Mouse (Mus musculus) B cell, adult 62 days (primary cell): Measurements from ENCODE around the gene Trarg1. TPM values are rescaled to one million over a fixed set of nuclear protein-coding genes. Genes with fewer than 3 reads are reported as not detected.

Experiments
- total RNA-seq: library from RNA; stranded (reverse); gene quantifications from 4 replicates; pipeline ENCODE4 v1.2.4, GENCODE M21; 2023

Trarg1 gene
- not detected in 4 replicates for total RNA-seq

GRCm38 (mm10) chr11:76679508-76679907 lies at the start of gene Trarg1:
Gene Trarg1, plus strand, starts transcription at chr11:76679808.

GRCm38 (mm10) chr11:76671871-76672475 lies 7.6 kb upstream of the Trarg1 start, which contains the start of gene Bhlha9:
Gene Bhlha9, plus strand, starts transcription at chr11:76672470.

Other genes starting within 250 kb of the Trarg1 start
- 23.6 to 30.3 TPM (median 27.0 TPM) in 4 replicates for gene Abr, start 57.5 kb upstream of the Trarg1 start, total RNA-seq
- not detected in 4 replicates for gene Bhlha9, start 7.3 kb upstream of the Trarg1 start, total RNA-seq
- 38.3 to 53.1 TPM (median 45.4 TPM) in 4 replicates for gene Gosr1, start 83.8 kb downstream of the Trarg1 start, total RNA-seq
- gene Cpd, start 167.2 kb downstream of the Trarg1 start, total RNA-seq: 0.91 to 2.0 TPM (median 1.5 TPM) in 4 replicates
- gene Tmigd1, start 222.4 kb downstream of the Trarg1 start, total RNA-seq: not detected in 4 replicates
- gene Blmh, start 245.0 kb downstream of the Trarg1 start, total RNA-seq: 41.2 to 50.3 TPM (median 48.6 TPM) in 4 replicates